Mouse (Mus musculus) intestine, postnatal 0 days (tissue): ENCODE measurements around the gene Mdfic. TPM values are rescaled to one million over a fixed set of nuclear protein-coding genes. Genes with fewer than 3 reads are reported as not detected.
"Not testable (repeated sequence)": the region's sequence is repeated elsewhere in the genome, so short reads cannot be mapped to it uniquely, and the experiment has no call there.

Experiments
- ATAC-seq: fragments of 200-750 bp; cut with Nextera tagmentation; 2 replicates; pipeline ENCODE4 v1.8.0; 2017; ENCODE audit warnings: mild to moderate bottlenecking, moderate TSS enrichment, moderate library complexity
- H3K27ac ChIP-seq: fragments of 300-500 bp; sonication (generic); 2 replicates; pipeline ENCODE4 v1.5.1; 2014; ENCODE audit warnings: mild to moderate bottlenecking, low read depth, low read length, moderate library complexity
- H3K27me3 ChIP-seq: fragments of 300-500 bp; sonication (generic); replicated peaks from 2 replicates; pipeline ENCODE4 v1.6.1; 2014; ENCODE audit warnings: low read length, mixed read lengths; ENCODE audit not compliant: control insufficient read depth, insufficient read depth
- H3K36me3 ChIP-seq: fragments of 300-500 bp; sonication (generic); 2 replicates; pipeline ENCODE4 v1.6.1; 2014; ENCODE audit warnings: mild to moderate bottlenecking, moderate library complexity; ENCODE audit not compliant: control insufficient read depth, insufficient read depth
- H3K4me1 ChIP-seq: fragments of 300-500 bp; sonication (generic); replicated peaks from 2 replicates; pipeline ENCODE4 v1.6.1; 2014; ENCODE audit warnings: antibody characterized with exemption, low read length, mixed read lengths; ENCODE audit not compliant: control insufficient read depth, insufficient read depth
- H3K4me2 ChIP-seq: fragments of 300-500 bp; sonication (generic); replicated peaks from 2 replicates; pipeline ENCODE4 v1.6.1; 2014; ENCODE audit warnings: low read depth, mild to moderate bottlenecking, moderate library complexity
- H3K4me3 ChIP-seq: fragments of 300-500 bp; sonication (generic); 2 replicates; pipeline ENCODE4 v1.5.1; 2014; ENCODE audit warnings: low read depth, low read length
- H3K9ac ChIP-seq: fragments of 300-500 bp; sonication (generic); 2 replicates; pipeline ENCODE4 v1.6.1; 2014; ENCODE audit warnings: mild to moderate bottlenecking, low read depth, low read length
- H3K9me3 ChIP-seq: fragments of 300-500 bp; sonication (generic); 2 replicates; pipeline ENCODE4 v1.6.1; 2016; ENCODE audit warnings: mixed run types; ENCODE audit not compliant: control insufficient read depth
- CTCF ChIP-seq: sonication (generic); IDR thresholded peaks from 2 replicates; pipeline ENCODE4 v1.5.1; 2016; ENCODE audit warnings: low read depth, mild to moderate bottlenecking, control low read depth, antibody characterized with exemption, moderate library complexity
- WGBS: fragments of 180-500 bp; shearing (Covaris S2); extraction: QIAGEN DNeasy Blood & Tissue Kit; methylation state at CpG from one replicate; pipeline ENCODE4 v1.1.7; 2014; 5-methylcytosine and 5-hydroxymethylcytosine counted together
- polyA plus RNA-seq: library from polyadenylated mRNA; unstranded; fragments of >200 nt; fragmentation: Nextera tagmentation; extraction: Ambion mirVana; gene quantifications from 2 replicates; pipeline ENCODE4 v1.2.1, GENCODE M21; 2015

Mdfic gene
- polyA plus RNA-seq, 1 experiment from 2014 or later, result 2.3 TPM

DNA sequence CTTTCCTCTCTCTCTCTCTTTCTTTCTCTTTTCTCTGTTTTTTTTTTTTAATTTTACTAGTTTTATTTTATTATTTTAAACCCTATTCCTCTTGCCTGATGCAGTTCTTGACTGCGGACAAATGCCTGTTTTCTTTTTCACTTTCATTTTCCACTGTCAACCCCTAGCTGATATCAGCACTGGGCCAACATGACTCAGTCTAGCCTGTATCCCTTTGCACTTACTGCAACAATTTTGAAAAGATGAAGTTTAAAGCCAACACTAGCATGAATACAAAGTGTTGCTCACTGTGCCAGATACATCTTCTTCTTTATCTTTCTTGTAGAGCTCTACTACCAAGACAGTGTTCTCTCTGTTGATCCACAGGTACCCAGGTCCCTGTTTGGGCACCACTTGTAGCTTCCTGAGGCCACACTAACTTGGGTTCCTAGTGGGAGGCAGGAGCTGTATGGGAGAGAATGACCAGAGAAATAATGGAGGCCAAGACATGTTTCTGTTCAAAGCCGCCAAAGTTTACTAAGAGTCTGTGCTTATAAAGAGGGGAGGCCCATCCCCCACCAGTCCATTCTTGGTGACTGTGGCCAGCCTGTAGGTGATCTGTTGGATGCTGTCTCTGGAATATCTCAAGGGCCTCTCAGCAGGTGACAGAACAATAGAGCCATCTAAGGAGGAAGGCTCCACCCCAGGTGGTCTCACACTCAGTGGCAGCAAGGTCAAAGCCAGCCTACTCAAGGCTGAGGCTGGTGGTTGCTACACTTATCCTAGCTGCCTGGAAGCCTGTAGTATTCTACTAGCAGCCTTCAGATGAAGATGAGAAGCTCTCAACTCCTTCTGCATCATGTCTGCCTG, 5.2 kb upstream of the Mdfic start:
- no peak for TF ChIP-seq CTCF
- Histone ChIP-seq H3K4me1 (no peaks in the 10 kb centered on the region), H3K36me3 (no peaks in the 10 kb centered on the region), H3K4me3 (no peak overlapping the region), H3K9ac (no peak overlapping the region), H3K4me2 (no peak overlapping the region), H3K27ac (no peak overlapping the region), H3K9me3 (no peaks in the 10 kb centered on the region), H3K27me3 (no peaks in the 10 kb centered on the region)
- 79% methylated on average over 2 of the region's 2 CpGs for WGBS
- no peak for ATAC-seq

DNA sequence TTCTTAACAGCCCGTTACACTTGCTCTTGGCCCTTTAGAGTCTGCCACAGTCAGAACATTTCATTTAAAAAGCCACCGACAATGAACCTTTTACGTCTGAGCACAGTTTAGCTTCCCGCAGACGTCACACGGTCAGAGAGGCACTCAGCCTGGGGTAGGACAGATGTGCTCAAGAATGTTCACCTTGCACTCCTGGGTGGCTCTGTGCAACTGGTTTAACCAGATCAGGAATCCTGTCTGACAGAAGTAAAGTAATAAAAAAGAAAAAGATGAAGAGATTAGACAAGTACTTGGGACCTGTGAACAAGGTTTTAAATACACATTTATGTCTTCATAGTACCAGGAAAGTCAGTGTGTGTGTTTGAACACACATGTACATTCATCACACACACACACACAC, 542 bp upstream of the Mdfic start:
- no peak overlapping the region for H3K4me3 ChIP-seq
- no peaks in the 10 kb centered on the region for H3K9me3 ChIP-seq
- no peak overlapping the region for H3K9ac ChIP-seq
- no peak overlapping the region for H3K27ac ChIP-seq
- ATAC-seq, result peak; percentile 75
- H3K36me3 ChIP-seq, result no peaks in the 10 kb centered on the region
- 42% methylated on average over 6 of the region's 6 CpGs for WGBS
- H3K4me1 ChIP-seq, result no peaks in the 10 kb centered on the region
- TF ChIP-seq CTCF, result no peak
- H3K27me3 ChIP-seq, result no peaks in the 10 kb centered on the region
- H3K4me2 ChIP-seq, result no peak overlapping the region; the same call in 1 of the 2 replicates

- 1% methylated on average over 50 of the region's 60 CpGs for WGBS
- peak; percentile 62 for ATAC-seq
- no peaks in the 10 kb centered on the region for H3K9me3 ChIP-seq
- H3K9ac ChIP-seq, result peak overlapping the region; percentile 81
- H3K4me1 ChIP-seq, result no peaks in the 10 kb centered on the region
- no peaks in the 10 kb centered on the region for H3K36me3 ChIP-seq
- TF ChIP-seq CTCF, result 0 out of 2 replicates have a peak, but pooled peaks have one; percentile 1
- H3K4me3 ChIP-seq, result peak overlapping the region; percentile 77
- no peaks in the 10 kb centered on the region for H3K27me3 ChIP-seq
- H3K27ac ChIP-seq, result peak overlapping the region; percentile 68
- H3K4me2 ChIP-seq, result peak overlapping the region; percentile 93
Observed at GRCm38 (mm10) chr6:15720818-15721715, 606 bp downstream of the Mdfic start.

- Histone ChIP-seq H3K4me3 (peak overlapping the region; percentile 77), H3K36me3 (no peaks in the 10 kb centered on the region), H3K27me3 (no peaks in the 10 kb centered on the region), H3K4me2 (peak overlapping the region; percentile 93), H3K9me3 (no peaks in the 10 kb centered on the region), H3K27ac (no peak overlapping the region), H3K4me1 (no peaks in the 10 kb centered on the region), H3K9ac (peak overlapping the region; percentile 81)
- no peak for TF ChIP-seq CTCF
- ATAC-seq, result no peak
- WGBS, result 30% methylated on average over 5 of the region's 5 CpGs
Observed at GRCm38 (mm10) chr6:15721716-15722031, 1.2 kb downstream of the Mdfic start.

DNA sequence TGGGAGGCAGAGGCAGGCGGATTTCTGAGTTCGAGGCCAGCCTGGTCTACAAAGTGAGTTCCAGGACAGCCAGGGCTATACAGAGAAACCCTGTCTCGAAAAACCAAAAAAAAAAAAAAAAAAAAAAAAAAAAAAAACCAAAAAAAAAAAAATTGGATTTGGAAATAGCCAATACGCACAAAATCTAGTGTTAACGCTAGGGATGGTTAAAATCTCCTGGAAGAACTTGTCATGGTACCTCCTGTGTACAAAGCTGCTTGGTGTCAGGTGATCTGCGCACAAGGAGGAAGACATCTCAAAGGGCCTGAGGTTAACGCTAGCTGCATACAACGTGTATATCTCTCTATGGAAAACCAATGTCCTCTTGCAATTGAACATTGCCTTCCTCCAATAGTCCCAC, 2.2 kb downstream of the Mdfic start:
- H3K9me3 ChIP-seq, ATAC-seq, H3K4me1 ChIP-seq, H3K27me3 ChIP-seq, H3K27ac ChIP-seq, H3K4me3 ChIP-seq, H3K36me3 ChIP-seq, H3K4me2 ChIP-seq, H3K9ac ChIP-seq: not testable (repeated sequence)
- 96% methylated on average over 7 of the region's 8 CpGs for WGBS

DNA sequence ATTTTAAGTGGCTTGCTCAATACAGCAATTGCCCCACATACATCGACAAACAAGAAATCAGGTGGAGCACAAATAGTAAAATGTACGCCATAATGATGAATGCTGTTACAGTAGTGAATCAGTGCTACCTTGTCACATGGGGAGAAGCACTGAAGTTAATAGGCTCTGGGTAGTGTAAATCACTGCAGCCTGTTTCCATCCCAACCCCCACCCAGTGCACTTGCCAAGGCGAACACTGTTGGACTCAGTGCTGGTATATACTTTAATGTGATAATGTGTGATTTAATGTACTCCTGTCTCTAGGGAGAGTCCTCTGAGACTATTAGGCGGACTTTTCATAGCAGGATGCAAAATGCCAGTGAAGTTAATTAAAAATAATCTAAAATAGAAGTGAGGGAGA, 3.8 kb downstream of the Mdfic start:
- no peak for TF ChIP-seq CTCF
- 70% methylated on average over 4 of the region's 4 CpGs for WGBS
- H3K27ac ChIP-seq, result no peak overlapping the region
- H3K4me1 ChIP-seq, result no peaks in the 10 kb centered on the region
- no peaks in the 10 kb centered on the region for H3K9me3 ChIP-seq
- no peaks in the 10 kb centered on the region for H3K27me3 ChIP-seq
- no peak overlapping the region for H3K4me2 ChIP-seq
- no peak overlapping the region for H3K4me3 ChIP-seq
- ATAC-seq, result no peak
- no peak overlapping the region for H3K9ac ChIP-seq
- H3K36me3 ChIP-seq, result no peaks in the 10 kb centered on the region
